Mouse (Mus musculus) activated CD4-positive, CD25-positive, alpha-beta regulatory T cell, adult 4 months (primary cell): ENCODE results near the gene Tuba1b. TPM values are rescaled to one million over a fixed set of nuclear protein-coding genes. Genes with fewer than 3 reads are reported as not detected.
"Not testable (repeated sequence)": the region's sequence is repeated elsewhere in the genome, so short reads cannot be mapped to it uniquely, and the experiment has no call there.

Experiments
- ATAC-seq: one replicate; pipeline ENCODE4 v1.8.0; 2017
- polyA plus RNA-seq, 2 experiments: library from polyadenylated mRNA; unstranded; fragments of 100-300 nt; shearing (Covaris generic); gene quantifications; one replicate each; pipeline ENCODE4 v1.2.1; 2017

The Tuba1b gene
- 100 to 1,000 TPM; 510 to 711 TPM for polyA plus RNA-seq

DNA sequence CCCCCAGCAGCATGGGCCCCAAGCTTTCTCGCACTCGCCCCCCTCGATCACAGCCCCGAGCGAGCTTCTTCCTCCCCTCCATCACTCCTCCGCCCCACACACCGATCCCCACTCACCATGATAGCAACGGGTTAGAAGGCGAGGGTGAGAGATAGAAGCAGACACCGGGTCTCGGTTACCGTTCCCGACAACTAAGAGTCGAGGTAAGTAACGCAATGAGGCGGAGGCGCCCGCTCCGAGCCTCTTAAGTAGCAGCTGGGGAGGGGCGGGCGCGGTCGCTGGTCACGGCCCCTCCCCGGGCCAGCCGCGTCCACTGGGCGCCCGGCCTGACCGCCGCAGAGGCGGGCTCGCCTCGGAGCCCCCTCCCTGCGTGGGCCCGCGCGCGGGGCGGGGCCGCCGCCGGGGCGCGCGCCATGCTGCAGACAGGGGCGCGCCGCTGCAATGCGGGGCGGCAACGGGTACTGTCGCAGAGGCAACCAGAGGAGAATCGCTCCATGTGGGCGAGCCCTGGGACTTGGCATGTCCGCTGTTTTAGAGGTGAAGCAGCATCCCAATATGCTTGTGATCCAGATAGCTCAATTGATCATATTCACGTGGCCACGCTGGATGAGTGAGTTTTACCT lies at the start of gene Tuba1b:
Gene Tuba1b (minus strand): TSS at position 349 of the 623 bp plus-strand sequence.
- peak; percentile 78 for ATAC-seq

DNA sequence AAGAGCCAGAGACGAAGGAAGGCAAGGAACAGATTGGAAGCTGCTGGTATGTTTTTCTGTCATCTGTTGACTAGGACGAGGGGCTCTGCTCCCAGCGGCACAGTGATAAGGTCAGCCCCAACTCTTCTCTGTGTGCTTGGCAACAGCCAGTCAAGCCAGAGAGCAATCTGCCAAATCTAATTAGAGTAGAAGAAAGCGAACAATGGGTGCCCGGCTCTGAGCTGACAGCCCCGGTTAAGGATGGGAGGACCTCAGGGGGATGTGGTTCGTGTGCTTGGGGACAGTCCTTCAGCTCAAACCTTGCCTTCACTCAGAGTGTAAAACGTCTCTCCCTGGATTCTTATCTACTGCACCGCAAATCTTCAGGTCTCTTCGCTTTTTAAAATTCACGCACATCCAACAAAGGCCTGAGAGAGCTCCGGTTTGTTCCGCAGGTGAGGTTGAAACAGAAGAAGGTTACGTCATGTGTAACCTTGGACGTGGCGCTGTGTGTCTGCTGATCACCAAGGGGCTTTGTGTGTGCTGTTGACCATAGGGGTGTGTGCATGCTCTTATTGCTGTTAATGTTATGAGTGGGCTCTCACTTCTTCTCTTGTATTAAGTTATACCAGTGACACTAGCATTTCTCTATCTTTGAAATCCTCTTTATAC lies 49.2 kb upstream of the Tuba1b start:
- ATAC-seq = no peak

DNA sequence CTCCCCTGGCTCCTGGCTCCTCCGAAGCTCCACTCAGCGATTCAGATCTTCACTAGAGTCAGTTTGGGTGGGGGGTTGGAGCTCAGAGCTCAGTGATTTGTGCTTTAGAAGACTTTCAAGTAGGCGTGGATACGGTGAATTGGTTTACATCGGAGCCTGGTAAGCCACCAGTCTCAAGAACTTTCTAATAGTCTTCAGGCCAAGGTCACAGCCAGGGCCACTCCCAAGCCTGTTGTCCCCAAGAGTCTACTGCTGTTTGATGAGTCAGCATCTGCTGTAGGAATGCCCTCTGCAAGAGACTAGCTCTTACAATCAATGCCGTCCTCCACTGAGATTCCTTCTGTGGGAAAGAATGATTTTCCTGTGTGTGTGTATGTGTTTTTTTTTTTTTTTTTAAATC lies 47.7 kb upstream of the Tuba1b start:
- ATAC-seq = no peak

DNA sequence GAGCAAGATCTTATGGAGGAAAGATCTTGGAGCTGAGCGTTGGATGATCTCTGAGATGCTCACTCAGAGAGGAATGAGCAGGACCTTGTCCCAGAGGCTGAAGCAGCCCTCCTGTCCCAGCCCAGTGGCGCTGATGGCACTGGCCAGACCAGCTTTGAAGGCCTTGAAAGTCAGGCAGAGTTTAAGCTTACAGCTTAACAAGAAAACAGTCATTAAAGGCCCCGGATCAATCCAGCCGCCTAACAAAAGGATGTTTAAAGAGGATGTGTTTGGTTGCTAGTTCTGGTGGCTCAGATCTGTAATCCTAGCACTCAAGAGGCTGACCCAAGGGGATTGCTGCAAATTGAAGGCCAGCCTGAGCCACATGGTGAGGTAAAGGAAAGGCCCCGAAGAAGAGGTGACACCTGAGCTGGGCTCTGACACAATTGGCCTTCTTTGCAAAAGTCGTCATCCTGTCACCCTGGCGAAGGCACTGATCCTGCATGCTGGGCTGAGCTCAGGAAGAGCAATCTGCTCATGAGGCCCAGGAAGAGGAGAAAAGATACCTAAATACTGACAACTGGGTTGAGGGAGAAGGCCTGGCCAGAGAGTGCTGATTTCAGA lies 45.7 kb upstream of the Tuba1b start:
- no peak for ATAC-seq

DNA sequence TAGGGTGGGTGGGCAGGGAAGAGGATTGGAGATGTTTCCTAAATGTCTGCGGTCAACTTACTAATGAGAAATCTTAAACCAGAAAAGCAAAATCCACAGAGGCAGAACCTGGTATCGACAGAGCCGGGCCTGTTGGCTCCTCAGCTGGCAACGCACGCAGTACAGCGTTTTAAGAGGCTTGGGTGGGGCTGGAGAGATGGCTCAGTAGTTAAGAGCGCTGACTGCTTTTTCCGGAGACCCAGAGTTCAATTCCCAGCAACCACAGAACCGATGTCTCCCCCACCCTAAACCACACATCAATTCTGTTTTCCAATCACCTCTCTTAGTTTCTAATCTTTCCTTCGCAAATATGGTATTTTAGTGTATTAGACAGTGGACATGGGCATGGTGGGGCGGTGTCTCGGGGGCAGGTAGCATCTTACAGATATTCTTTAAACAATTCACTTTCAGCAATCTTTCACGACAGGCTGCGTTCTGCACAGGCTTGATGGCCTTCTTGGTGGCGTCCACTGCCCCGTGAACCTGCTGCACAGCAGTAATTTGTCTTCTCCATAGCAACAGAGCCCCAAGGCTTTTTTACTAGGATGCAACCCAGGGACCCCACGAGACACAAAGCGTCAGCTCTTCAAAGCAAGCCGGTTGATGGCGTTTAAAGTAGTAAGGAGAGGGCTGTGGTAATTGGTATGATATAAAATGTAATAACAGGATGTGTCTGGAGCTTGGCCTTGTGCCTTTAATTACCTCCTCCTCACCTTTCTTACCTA lies 44.2 kb upstream of the Tuba1b start:
- no peak for ATAC-seq

DNA sequence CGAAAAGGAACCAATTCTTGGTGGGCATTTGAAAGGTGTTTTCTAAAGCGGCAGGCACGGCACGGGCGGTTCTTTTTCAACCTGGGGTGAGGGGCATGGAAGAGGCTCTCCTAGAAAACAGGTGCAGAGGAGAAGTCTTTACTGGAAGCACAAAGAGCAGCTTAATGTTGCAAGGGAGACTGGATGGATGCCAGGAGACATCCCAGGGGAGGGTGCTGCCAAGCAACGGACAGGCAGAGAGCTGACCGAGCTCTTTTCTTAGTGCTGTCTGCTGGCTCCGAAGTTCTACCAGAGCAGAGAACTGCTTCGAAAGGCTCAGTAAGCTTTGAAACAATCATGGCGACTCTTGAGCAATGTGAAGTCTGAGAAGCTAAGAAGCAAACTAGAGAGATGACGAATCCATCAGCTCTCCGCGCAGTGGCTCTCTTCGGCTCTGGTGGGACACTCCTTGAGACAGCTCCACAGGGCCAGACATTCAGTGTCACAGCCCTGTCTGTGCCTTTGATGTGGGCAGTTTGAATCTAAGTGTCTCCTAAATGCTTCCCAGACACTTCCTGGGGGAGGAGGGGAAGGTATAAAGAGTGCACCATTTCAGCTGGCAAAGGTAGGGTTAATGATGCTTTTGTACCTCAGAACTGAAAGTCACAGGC lies 43.5 kb upstream of the Tuba1b start:
- ATAC-seq = no peak

DNA sequence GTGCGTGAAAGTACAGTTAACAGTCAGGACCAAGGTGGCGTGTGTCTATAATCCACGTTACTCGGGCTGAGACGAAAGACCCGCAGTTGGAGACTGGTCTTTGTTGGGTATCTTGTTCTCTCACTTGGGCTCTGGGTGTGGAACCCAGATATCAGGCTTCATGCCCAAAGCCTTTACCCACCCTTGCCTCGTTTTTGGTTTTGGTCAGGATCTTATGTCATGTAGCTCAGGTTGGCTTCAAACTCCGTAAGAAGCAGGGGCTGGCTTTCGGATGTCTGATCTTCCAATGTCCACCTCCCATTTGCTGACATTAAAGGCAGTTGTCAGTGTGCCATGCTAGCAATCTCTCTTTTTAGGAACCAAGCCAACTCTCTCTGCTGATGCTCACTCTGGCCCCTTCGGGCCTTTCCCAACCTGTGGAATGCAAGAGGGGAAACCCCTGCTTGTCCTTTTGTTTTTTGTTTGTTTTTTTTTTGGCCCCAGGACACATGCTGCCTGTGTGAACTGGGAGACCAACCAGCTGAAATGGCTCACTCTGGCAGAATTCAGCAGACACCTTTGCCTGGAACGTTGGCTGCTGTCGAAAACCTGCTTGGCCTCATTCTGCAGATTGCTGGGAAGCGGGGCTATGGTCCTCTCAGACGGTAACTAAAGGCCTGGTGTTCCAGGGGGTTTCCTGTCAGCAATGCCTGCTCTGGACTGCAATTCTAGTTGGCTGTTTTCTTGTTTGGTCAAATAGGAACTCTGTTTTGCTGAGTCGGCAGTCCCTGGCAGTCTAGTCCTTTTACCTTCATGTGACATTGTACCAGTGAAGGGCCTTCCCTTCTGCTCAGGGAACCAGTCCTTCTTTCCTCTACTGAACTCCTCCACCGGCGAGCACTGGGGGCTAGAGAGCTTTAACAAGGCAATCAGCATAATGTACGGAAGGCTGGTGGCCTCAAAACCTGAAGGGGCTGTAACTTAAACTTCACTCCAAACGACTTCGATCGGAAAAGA lies 42.7 kb upstream of the Tuba1b start:
- ATAC-seq = no peak

DNA sequence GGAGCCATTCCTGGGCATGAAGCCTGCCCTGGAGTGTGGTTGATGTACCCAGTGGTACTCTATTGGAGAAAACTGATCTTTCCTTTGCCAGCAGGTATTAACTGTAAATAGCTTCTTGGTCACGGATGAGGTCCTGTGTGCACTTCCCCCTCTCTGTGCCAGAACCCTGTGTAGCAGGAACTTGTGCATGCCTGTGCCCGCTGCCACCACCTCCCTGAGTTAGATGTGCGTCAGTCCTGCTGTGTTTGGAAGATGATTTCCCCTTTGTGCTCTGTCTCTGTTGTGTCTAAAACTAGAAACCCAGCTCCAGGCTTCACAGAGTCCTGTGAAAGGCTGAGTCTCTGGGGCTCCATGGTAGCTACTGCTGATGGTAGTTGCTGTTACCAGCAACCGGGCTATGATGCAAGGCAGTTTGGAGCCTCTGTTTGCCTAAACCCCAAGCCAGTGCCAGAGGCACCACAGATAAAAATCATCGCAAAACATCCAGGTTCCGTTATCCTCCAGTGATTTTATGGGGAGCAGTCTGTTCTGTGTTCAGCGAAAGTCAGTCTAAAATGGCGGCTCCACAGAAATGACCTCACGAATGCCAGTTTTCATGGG lies 38.8 kb upstream of the Tuba1b start:
- no peak for ATAC-seq

DNA sequence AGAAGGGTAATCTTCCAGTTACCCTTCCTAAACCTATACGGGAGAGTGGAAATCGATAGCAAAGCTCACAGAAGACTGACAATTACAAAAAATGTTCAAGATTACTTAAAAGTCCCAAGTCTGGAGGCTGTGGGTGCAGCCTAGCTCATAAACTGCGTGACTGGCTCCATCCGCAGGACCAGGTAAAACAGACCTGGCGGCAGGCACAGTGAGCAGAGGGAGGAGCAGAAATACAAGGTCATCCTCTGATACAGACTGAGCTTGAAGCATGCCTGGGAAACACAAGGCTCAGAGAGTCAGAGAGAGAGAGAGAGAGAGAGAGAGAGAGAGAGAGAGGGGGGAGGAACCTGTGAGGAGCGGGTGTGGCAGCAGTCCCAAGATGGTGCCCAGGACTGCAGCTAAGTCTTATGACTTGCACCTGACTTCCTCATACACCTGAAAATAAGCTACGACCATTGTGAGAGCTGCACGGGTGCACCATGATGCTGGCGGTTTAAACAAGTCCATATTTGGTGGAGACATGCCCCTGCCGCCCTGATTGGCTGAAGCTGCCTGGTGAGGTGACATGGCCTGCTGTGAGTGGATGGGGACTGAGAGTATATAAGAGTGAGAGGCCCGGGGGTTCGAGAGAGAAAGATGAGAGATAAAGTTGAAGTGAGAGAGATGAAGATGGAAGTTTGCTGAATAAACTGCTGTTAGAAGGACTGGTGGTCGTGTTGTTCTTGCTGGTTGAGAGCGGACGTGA lies 37.4 kb upstream of the Tuba1b start:
- not testable (repeated sequence) for ATAC-seq

DNA sequence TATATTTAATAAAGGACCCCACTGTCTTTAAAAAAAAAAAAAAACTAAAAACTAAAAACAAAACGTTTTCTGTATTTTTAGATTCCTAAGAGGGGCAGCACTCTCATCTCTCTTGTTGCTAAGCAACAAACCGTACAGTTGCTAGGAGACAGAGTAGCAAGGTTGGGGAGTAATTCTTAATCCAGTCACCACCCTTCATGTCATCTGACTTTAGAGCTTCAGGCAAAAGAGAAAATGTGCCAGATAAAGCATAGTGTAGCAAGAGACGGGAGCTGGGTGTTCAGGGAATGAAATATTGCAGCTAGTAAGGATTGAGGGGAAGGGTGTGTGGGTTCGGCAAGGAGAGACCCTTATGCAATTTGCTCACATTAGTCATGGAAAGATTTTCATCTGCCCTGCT lies 36.7 kb upstream of the Tuba1b start:
- no peak for ATAC-seq

DNA sequence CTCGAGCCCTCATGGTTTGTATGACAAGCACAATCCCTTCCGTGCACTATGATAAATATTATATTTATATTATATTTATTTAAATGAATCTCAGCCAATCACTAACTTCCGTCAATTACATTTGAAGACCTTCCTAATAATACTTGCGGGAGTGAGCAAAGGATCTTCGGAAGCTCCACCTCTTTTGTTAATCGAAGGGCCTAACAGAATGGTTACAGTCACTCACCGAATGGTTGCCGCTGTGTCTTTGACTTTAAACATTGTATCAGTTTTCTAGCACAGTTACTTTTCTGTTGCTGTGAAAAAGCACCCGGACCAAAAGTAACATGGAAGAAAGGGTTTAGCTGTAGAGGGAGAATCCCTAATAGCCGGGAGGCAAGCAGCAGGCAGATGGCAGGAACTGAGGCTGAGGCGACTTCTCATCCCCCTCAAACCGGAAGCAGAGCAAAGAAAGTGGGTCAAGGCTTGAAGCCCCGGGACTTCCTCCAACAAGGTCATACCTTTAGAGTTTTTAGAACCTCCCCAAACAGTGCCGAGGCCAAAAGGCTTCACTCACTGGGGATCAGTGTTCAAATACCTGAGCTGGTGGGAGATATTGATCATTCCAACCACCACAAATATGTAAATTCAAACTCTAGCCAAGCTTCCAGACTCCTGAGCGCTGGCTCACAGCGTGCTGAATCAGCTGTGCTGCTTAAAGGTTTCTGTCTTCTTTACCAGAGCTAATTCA lies 35.2 kb upstream of the Tuba1b start:
- peak; percentile 57 for ATAC-seq

DNA sequence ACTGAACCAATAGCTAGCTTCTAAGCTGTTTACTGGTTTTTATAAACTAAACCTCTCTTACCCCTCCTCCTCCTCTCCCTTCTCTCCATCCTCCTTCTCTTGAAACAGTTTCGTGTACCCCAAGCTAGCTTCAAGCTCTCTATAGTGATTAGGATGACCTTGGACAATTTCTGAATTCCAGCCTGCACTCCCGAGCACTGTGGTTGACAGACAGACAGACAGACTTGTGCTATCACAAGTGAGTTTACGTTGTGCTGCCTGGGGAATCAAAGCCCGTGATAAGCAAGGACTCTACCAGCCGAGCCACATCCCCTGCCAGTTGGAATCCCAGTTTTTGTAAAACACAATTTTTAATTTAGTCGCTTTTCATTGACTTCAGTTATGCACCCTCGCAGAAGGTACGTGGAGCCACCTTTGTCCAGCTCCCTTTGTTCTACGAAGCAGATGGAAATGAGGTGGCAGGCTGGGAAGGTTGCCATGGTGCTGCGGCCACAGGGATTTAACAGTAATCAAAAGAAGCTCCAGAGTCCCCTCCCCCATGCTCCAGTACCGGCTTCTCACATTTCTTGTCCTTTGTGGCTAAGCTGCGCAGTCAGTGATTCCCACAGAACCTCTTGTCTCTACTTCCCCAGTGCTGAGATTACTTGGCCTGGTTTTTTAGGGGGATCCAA lies 34.5 kb upstream of the Tuba1b start:
- no peak for ATAC-seq

DNA sequence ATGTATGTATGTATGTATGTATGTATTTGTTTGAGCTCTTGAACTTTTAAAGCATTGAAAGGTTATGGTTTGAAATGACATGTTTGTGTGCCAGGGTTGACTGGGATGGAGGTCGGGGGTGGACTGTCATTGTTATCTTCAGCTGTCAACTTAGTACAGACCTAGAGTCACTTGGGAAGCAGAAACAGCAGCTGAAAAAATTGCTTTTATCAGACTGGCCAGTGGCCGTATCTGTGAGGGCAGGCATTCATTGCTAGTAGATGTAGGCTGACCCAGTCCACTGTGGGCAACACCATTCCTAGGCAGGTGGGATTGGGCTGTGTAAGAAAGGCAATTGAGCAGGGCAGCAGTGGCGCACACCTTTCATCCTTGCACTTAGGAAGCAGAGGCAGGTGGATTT lies 25.2 kb upstream of the Tuba1b start:
- no peak for ATAC-seq

DNA sequence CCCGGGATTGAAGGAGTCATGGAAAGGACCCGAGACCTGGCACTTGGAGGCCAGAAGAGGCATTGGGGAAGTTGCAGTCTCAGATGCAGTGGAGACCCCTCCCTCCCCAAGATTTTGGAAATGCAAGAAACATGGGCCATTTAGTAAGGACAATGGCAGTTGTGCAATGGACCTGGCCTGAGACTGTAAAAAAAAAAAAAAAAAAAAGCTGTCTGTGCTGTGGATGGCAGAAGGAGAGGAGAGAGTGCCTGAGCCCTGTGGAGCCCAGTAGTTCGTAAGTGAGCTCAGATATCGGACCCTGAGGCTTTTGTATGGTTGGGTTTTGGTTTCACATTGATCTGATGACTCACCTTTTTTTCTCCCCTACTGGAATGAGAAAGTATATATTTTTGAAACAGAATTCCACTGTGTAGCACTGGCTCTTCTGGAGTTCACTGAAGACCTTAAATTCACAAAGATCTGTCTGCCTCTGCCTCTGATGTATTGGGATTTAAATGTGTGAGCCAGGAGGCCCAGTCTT lies 24.6 kb upstream of the Tuba1b start:
- ATAC-seq = no peak

DNA sequence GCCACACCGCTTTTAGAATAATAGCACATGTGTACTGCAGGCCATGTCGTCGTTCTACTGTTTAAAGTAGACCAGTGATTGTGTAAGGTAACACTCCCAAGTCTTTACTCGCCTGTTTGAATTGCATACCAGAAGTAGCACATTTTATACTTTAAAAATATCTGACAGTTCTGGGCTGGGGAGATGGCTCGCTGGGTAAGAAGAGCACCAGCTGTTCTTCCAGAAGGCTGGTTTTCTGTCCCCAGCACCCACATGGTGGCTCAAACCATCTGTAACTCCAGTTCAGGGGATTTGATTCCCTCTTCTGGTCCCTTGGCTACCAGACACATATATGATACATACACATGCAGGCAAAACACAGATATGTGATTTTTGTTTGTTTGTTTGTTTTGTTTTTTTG lies 23.1 kb upstream of the Tuba1b start:
- no peak for ATAC-seq

DNA sequence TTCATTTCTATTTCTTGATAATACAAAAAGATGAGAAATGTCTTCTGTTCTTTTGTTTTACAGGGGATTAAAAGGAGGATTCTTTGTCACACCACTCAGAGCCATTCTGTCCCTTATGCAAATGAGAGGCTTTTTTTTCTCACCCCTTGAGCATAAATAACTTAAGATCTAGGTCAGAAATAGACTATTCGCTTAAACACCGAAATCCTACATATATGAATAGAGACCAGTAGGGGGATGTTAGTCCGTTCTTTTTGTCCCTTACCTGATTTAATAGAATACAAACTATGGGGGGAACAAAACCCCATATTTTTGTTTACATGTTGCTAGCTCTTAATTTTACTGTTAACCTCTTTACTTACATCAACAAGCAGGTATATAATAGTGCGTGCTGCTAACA lies 21.6 kb upstream of the Tuba1b start:
- no peak for ATAC-seq

DNA sequence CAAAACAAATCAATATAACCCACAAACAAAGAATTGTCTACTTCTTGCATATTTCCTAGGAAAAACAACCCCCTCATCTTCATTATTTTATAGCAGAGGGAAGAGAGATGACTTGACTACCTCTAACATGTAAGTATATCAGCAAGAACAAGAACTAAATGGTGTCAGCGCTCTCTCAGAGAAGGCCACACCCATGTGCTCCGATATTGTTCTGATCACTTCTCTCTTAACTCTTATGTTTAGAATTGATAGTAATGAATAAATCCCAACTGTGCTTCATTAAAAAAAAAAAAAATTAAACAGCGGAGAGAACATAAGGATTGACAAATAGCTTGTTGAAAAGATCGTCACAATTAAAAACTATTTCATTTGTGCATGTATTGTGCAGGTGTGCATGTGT lies 21.0 kb upstream of the Tuba1b start:
- ATAC-seq = no peak

DNA sequence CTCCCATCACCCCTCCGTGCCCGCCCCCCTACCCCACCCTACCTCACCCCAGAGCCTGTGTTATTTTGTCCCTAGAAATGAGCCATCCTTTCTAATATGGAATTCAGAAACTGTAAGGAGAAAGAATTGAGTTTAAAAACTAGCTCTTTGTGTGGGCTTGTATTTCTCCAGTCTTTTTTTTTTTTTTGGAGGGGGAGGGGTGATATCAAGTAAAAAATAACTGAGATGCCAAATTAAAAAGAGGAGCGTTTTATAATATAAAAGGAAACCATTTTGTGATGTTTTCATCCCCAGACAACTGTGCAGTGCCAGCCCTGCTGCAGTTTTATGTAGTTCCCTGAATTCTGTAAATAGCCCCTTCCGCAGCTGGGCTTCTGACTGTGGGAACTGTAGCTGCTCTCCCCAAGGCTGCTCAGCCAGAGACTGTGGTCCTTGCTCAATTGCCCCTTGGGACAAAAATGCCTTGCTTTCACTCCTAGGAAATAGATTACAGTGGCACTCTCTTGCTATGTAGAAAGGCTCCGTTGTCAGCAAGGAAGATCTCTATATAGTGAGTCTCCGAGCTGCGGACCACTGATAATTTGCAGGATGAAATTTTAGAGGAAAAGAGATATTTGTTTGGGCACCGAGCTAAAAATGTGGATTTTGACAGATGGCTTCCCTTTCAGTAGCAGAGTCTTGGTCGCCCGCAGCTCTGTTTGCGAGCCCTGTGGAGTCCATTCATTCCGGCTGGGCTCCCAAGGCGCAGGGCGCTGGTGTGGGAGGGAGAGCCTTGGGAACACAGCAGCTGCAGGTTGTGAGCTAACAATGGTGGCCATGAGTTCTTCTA lies 20.3 kb upstream of the Tuba1b start:
- ATAC-seq = no peak
